Mouse (Mus musculus) CH12.LX (cell line): ENCODE data around the gene Npas3. TPM values are rescaled to one million over a fixed set of nuclear protein-coding genes. Genes with fewer than 3 reads are reported as not detected.

Experiments used
- DNase-seq: peaks from one replicate; pipeline ENCODE4 v3.0.0-alpha.2; 2013; ENCODE audit errors: extremely low read depth
- H3K27ac ChIP-seq: 2 replicates; pipeline ENCODE4 v1.5.1; 2012; ENCODE audit warnings: low read depth, mild to moderate bottlenecking, control low read depth, moderate library complexity; ENCODE audit not compliant: insufficient read depth
- H3K27me3 ChIP-seq: replicated peaks from 2 replicates; pipeline ENCODE3; 2012; ENCODE audit warnings: inconsistent platforms
- H3K36me3 ChIP-seq, 2 experiments: replicated peaks in 1 of 2; 2 replicates each; pipeline versions ENCODE3 to v1.6.1; 2012; ENCODE audit warnings: inconsistent platforms in 1 of 2, low read length in 1 of 2, mild to moderate bottlenecking in 1 of 2, mixed read lengths in 1 of 2, moderate library complexity in 1 of 2; ENCODE audit not compliant: control insufficient read depth in 1 of 2, insufficient read depth in 1 of 2
- H3K4me1 ChIP-seq, 2 experiments: 2 replicates each; pipeline ENCODE4 v1.6.1; 2012; ENCODE audit warnings: inconsistent platforms in 1 of 2, moderate library complexity in 1 of 2; ENCODE audit not compliant: insufficient read depth in 2 of 2, control insufficient read depth in 1 of 2
- H3K4me2 ChIP-seq: 2 replicates; pipeline ENCODE4 v1.6.1; 2012; ENCODE audit warnings: low read depth, mild to moderate bottlenecking, control low read depth; ENCODE audit not compliant: poor library complexity, insufficient read depth, severe bottlenecking
- H3K4me3 ChIP-seq, 3 experiments: fragments of 150-350 bp in 1 of 3; sonication (generic) in 1 of 3; replicated peaks in 1 of 3; 2 replicates each; pipeline versions ENCODE3 to v1.5.1; 2011 to 2012; ENCODE audit warnings: low read depth in 2 of 3, low read length in 2 of 3, mild to moderate bottlenecking in 2 of 3, moderate library complexity in 2 of 3, control low read depth in 1 of 3, improper control_type of control experiment in 1 of 3, inconsistent platforms in 1 of 3, mixed read lengths in 1 of 3; ENCODE audit not compliant: poor library complexity in 1 of 3
- H3K79me2 ChIP-seq: replicated peaks from 2 replicates; pipeline ENCODE4 v1.6.1; 2012; ENCODE audit warnings: mild to moderate bottlenecking, moderate library complexity; ENCODE audit not compliant: control insufficient read depth, poor library complexity, insufficient read depth, severe bottlenecking; ENCODE audit errors: extremely low read depth
- H3K9ac ChIP-seq: 2 replicates; pipeline ENCODE4 v1.6.1; 2012; ENCODE audit warnings: low read depth, mild to moderate bottlenecking, control low read depth, moderate library complexity; ENCODE audit not compliant: insufficient read depth
- H3K9me3 ChIP-seq: replicated peaks from 2 replicates; pipeline ENCODE3; 2012; ENCODE audit warnings: low read length, inconsistent platforms, mixed read lengths
- CTCF ChIP-seq, 2 experiments: IDR thresholded peaks in 1 of 2; conservative IDR thresholded peaks in 1 of 2; 2 replicates each; pipeline ENCODE4 v1.5.1; 2011 to 2012; ENCODE audit warnings: low read depth in 2 of 2, low read length in 2 of 2, improper control_type of control experiment in 1 of 2, inconsistent platforms in 1 of 2, mild to moderate bottlenecking in 1 of 2, moderate library complexity in 1 of 2
- E2F4 ChIP-seq: IDR thresholded peaks from 2 replicates; pipeline ENCODE4 v1.6.1; 2011; ENCODE audit warnings: low read depth, low read length, improper control_type of control experiment; ENCODE audit not compliant: insufficient replicate concordance
- ELF1 ChIP-seq: IDR thresholded peaks from 2 replicates; pipeline ENCODE4 v1.6.1; 2014; ENCODE audit warnings: low read depth, mild to moderate bottlenecking, inconsistent platforms, low read length, improper control_type of control experiment
- EP300 ChIP-seq: IDR thresholded peaks from 2 replicates; pipeline ENCODE4 v1.6.1; 2011; ENCODE audit warnings: low read length, improper control_type of control experiment
- ETS1 ChIP-seq: conservative IDR thresholded peaks from 2 replicates; pipeline ENCODE4 v1.6.1; 2012; ENCODE audit warnings: low read depth, mild to moderate bottlenecking, inconsistent platforms, low read length, improper control_type of control experiment, moderate library complexity
- GABPA ChIP-seq: IDR thresholded peaks from 2 replicates; pipeline ENCODE4 v1.6.1; 2012; ENCODE audit warnings: low read depth, low read length, improper control_type of control experiment, inconsistent platforms; ENCODE audit not compliant: insufficient replicate concordance
- JUND ChIP-seq: conservative IDR thresholded peaks from 2 replicates; pipeline ENCODE4 v1.6.1; 2011; ENCODE audit warnings: low read depth, low read length, improper control_type of control experiment
- MAFK ChIP-seq: IDR thresholded peaks from 2 replicates; pipeline ENCODE4 v1.6.1; 2011; ENCODE audit warnings: low read length, improper control_type of control experiment; ENCODE audit not compliant: insufficient replicate concordance
- MAX ChIP-seq: IDR thresholded peaks from 2 replicates; pipeline ENCODE4 v1.6.1; 2011; ENCODE audit warnings: low read length, improper control_type of control experiment
- MXI1 ChIP-seq: IDR thresholded peaks from 2 replicates; pipeline ENCODE4 v1.6.1; 2011; ENCODE audit warnings: mild to moderate bottlenecking, low read depth, low read length, improper control_type of control experiment
- NRF1 ChIP-seq: IDR thresholded peaks from 2 replicates; pipeline ENCODE4 v1.6.1; 2014; ENCODE audit warnings: low read depth, mild to moderate bottlenecking, inconsistent platforms, low read length, improper control_type of control experiment, moderate library complexity
- POLR2A ChIP-seq: IDR thresholded peaks from 2 replicates; pipeline ENCODE4 v1.6.1; 2011; ENCODE audit warnings: low read depth, mild to moderate bottlenecking, improper control_type of control experiment, low read length
- POLR2AphosphoS2 ChIP-seq: IDR thresholded peaks from 2 replicates; pipeline ENCODE4 v1.6.1; 2011; ENCODE audit warnings: low read depth, low read length, improper control_type of control experiment
- RAD21 ChIP-seq: IDR thresholded peaks from 2 replicates; pipeline ENCODE4 v1.6.1; 2011; ENCODE audit warnings: low read depth, mild to moderate bottlenecking, low read length, improper control_type of control experiment, moderate library complexity
- RCOR1 ChIP-seq: conservative IDR thresholded peaks from 2 replicates; pipeline ENCODE4 v1.6.1; 2012; ENCODE audit warnings: low read depth, mild to moderate bottlenecking, inconsistent platforms, low read length, improper control_type of control experiment
- SIN3A ChIP-seq: IDR thresholded peaks from 2 replicates; pipeline ENCODE4 v1.6.1; 2012; ENCODE audit warnings: low read length, improper control_type of control experiment, inconsistent platforms
- TBP ChIP-seq: conservative IDR thresholded peaks from 2 replicates; pipeline ENCODE4 v1.6.1; 2011; ENCODE audit warnings: low read depth, low read length, improper control_type of control experiment
- USF2 ChIP-seq: conservative IDR thresholded peaks from 2 replicates; pipeline ENCODE4 v1.6.1; 2011; ENCODE audit warnings: low read depth, low read length, improper control_type of control experiment
- ZC3H11A ChIP-seq: IDR thresholded peaks from 2 replicates; pipeline ENCODE4 v1.6.1; 2012; ENCODE audit warnings: low read depth, mild to moderate bottlenecking, inconsistent platforms, low read length, improper control_type of control experiment
- ZNF384 ChIP-seq: IDR thresholded peaks from 2 replicates; pipeline ENCODE4 v1.6.1; 2012; ENCODE audit warnings: low read depth, low read length, improper control_type of control experiment, inconsistent platforms
- dilution Hi-C: fragments of 300-500 bp; cut with MboI; formaldehyde crosslinking; loops from 2 replicates; pipeline ENCODE4 v1.14.3; 2020; ENCODE audit warnings: low sequenced_read_pairs; ENCODE audit not compliant: extremely low pct_unique_long_range_greater_than_20kb, extremely low pct_ligation_motif_present
- in situ Hi-C: fragments of 300-500 bp; cut with MboI; formaldehyde crosslinking; loops from 3 replicates; pipeline ENCODE4 v1.14.3; 2019; ENCODE audit warnings: low sequenced_read_pairs, low pct_ligation_motif_present, low pct_unique_long_range_greater_than_20kb, mixed read lengths
- polyA plus RNA-seq: library from polyadenylated mRNA; unstranded; fragments of >175 nt; gene quantifications from 2 replicates; pipeline ENCODE4 v1.2.1, GENCODE M21; 2012; ENCODE audit warnings: low read depth; ENCODE audit not compliant: insufficient read length
- total RNA-seq, 2 experiments: library from RNA; depleted of rRNA; stranded (reverse); fragments of 300-350 nt in 1 of 2; fragments of >200 nt in 1 of 2; gene quantifications; 2 replicates each; pipeline ENCODE4 v1.2.3; 2012 to 2014

The Npas3 gene
- total and polyA plus RNA-seq, 3 experiments: 0.13 TPM; not detected in 1

GRCm38 (mm10) chr12:53698483-53699227 lies 450.2 kb downstream of the Npas3 start:
- no peak for DNase-seq
- H3K4me2 ChIP-seq: no peak overlapping the region
- no peaks in the 10 kb centered on the region for H3K36me3 ChIP-seq
- no peak for TF ChIP-seq CTCF (conservative IDR thresholded peaks at IDR 0.05 in 1 of 2, IDR thresholded peaks at IDR 0.05 in 1 of 2; ENCODE audit: low read depth in 2 of 2, low read length in 2 of 2)
- no peak for TF ChIP-seq POLR2A
- TF ChIP-seq NRF1: no peak
- no peak for TF ChIP-seq ELF1
- no peak for TF ChIP-seq E2F4
- TF ChIP-seq JUND: no peak
- no peak for TF ChIP-seq RCOR1
- no peak for TF ChIP-seq POLR2AphosphoS2
- TF ChIP-seq MAX: no peak
- TF ChIP-seq MXI1: no peak
- no peak for TF ChIP-seq SIN3A
- TF ChIP-seq GABPA: no peak
- TF ChIP-seq ZNF384: no peak
- no peak for TF ChIP-seq MAFK
- no peak for TF ChIP-seq ETS1
- TF ChIP-seq EP300: no peak
- TF ChIP-seq ZC3H11A: no peak
- TF ChIP-seq USF2: no peak
- TF ChIP-seq TBP: no peak
- in situ Hi-C loops: no loop called here
- H3K79me2 ChIP-seq: no peaks in the 10 kb centered on the region
- H3K27me3 ChIP-seq: no peaks in the 10 kb centered on the region
- H3K4me1 ChIP-seq: no peaks in the 10 kb centered on the region
- no peaks in the 10 kb centered on the region for H3K9me3 ChIP-seq
- no peak overlapping the region for H3K4me3 ChIP-seq
- dilution Hi-C loops: no loop called here
- H3K9ac ChIP-seq: no peak overlapping the region
- H3K27ac ChIP-seq: no peak overlapping the region

- no peak overlapping the region for H3K27ac ChIP-seq
- H3K4me2 ChIP-seq: no peak overlapping the region
- H3K79me2 ChIP-seq: no peaks in the 10 kb centered on the region
- no peaks in the 10 kb centered on the region for H3K36me3 ChIP-seq
- peak; percentile 9 for DNase-seq
- H3K27me3 ChIP-seq: no peaks in the 10 kb centered on the region
- no peak overlapping the region for H3K4me3 ChIP-seq
- no peaks in the 10 kb centered on the region for H3K4me1 ChIP-seq
- H3K9ac ChIP-seq: no peak overlapping the region
- in situ Hi-C loops: no loop called here
- no peak for TF ChIP-seq EP300
- peak; percentile 19 for TF ChIP-seq RAD21
- peak; percentile 29 to 34; a peak in 2 of 4 replicates for TF ChIP-seq CTCF (conservative IDR thresholded peaks at IDR 0.05 in 1 of 2, IDR thresholded peaks at IDR 0.05 in 1 of 2; ENCODE audit: low read depth in 2 of 2, low read length in 2 of 2)
- no peaks in the 10 kb centered on the region for H3K9me3 ChIP-seq
- dilution Hi-C loops: no loop called here
Measured at GRCm38 (mm10) chr12:53719896-53720295, 471.4 kb downstream of the Npas3 start.
